Mouse (Mus musculus): ENCODE data around the gene Klf3.
"Not testable (repeated sequence)": the region's sequence is repeated elsewhere in the genome, so short reads cannot be mapped to it uniquely, and the experiment has no call there.

Gene Klf3

DNA sequence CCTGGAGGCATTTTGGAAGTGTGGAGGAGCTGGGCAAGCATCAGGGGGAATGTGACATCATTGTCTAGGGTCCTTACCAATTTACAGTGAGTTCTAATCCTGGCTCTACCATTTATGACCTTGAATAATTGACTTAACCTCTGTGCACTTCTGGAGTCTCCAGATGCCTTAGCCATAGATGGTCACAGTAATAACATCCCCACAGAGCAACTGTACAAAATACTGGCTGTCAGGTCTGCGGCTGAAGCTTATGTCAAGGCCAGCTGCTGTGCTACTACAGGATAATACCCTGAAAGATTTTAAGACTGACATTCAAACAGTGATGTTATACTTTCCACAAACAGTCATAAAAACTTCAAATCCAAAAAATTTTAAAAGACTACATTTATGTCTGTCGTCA lies 75.3 kb downstream of the Klf3 start:
- no peak for DNase-seq (ENCODE audit: low spot score)

DNA sequence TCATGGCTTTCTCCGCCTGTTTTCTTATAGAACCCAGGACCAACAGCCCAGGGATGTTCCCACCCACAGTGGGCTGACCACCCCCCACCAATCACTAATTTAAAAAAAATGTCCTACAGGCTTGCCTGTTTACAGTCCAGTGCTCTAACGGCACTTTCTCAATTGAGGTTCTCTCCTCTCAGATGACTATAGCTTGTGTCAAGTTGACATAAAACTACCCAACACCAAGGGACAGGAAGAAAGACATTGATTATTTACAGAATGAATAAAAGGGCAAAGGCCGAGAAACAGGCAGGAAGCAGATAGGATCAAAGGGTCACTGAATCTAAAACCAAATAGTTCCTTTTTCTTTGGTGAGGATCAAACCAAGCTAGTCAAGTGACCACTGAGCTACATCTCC lies 76.1 kb downstream of the Klf3 start:
- no peak for DNase-seq (ENCODE audit: low spot score)

DNA sequence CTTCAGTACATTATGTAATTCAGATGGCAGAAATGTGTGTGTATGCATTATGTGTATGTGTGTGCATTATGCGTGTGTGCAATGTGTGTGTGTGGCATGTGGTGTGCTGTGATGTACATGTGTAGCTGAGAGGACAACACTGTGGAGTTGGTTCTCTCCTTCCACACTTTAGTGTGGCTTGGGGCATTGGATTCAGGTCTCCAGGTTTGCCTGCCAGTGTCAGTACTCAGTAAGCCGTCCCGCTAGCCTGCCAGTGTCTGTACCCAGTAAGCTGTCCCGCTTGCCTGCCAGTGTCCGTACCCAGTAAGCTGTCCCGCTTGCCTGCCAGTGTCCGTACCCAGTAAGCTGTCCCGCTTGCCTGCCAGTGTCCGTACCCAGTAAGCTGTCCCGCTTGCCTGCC lies 78.4 kb downstream of the Klf3 start:
- DNase-seq (ENCODE audit: low spot score), result not testable (repeated sequence)

DNA sequence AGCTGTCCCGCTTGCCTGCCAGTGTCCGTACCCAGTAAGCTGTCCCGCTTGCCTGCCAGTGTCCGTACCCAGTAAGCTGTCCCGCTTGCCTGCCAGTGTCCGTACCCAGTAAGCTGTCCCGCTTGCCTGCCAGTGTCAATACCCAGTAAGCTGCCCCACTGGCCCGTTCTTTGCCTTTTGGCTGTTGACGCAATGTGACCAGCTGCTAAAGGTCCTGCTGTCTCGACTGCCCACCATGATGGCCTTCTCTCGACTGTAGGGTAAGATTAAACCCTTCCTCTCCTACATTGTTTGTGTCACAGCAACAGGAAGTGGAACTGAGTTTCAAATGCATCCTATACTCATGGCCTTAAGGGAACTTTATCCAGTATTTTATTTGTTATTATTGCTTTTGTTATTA lies 78.8 kb downstream of the Klf3 start:
- not testable (repeated sequence) for DNase-seq (ENCODE audit: low spot score)

Data from urinary bladder, postnatal 10 days (tissue).